Mouse (Mus musculus): ENCODE results near the gene Zfp655. TPM values are rescaled to one million over a fixed set of nuclear protein-coding genes. Genes with fewer than 3 reads are reported as not detected.

Gene Zfp655
- polyA plus RNA-seq, 1 experiment from 2014 or later: 45.9 TPM

- Histone ChIP-seq H3K27me3 (ENCODE audit: control insufficient read depth, insufficient read depth, low read length) (no peaks in the 10 kb centered on the region), H3K27ac (ENCODE audit: low read depth, low read length) (no peak overlapping the region), H3K4me2 (replicated peaks; ENCODE audit: low read depth, low read length) (no peak overlapping the region), H3K9me3 (ENCODE audit: control insufficient read depth, low read length) (no peaks in the 10 kb centered on the region), H3K4me1 (replicated peaks; ENCODE audit: control insufficient read depth, insufficient read depth, low read length) (no peaks in the 10 kb centered on the region), H3K36me3 (ENCODE audit: control insufficient read depth, insufficient read depth, low read length) (peaks cover 12% of the 10 kb centered on the region; the same call in 1 of the 2 replicates), H3K9ac (ENCODE audit: low read depth, low read length) (no peak overlapping the region), H3K4me3 (ENCODE audit: low read depth, low read length) (no peak overlapping the region)
- DNase-seq (ENCODE audit: low spot score) (no peak), ATAC-seq (ENCODE audit: low FRiP score) (no peak)
- WGBS: 97% methylated on average over 16 of the region's 16 CpGs
Measured at GRCm38 (mm10) chr5:145290697-145291096, 59.2 kb downstream of the Zfp655 start.

DNA sequence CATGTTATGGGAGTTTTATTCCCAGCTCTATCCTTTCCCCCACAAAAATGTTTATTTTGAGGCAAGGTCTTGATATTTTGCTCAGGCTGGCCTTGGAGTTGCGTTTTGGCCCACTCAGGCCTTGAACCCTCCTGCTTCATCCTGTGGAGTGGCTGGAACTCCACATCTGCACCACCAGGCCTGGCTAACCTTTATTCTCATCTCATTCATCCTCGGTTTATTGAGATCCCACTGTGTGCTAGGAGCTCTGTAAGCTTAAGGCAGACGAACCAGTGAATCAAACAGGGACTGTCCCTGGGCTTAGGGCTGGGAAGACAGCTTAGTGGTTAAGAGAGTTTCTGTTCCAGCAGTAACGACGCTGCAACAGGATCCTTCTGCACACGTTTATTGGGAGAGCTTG lies 60.9 kb downstream of the Zfp655 start:
- DNase-seq (ENCODE audit: low spot score) (no peak), ATAC-seq (ENCODE audit: low FRiP score) (no peak)
- Histone ChIP-seq H3K27me3 (ENCODE audit: control insufficient read depth, insufficient read depth, low read length) (no peaks in the 10 kb centered on the region), H3K9ac (ENCODE audit: low read depth, low read length) (no peak overlapping the region), H3K9me3 (ENCODE audit: control insufficient read depth, low read length) (no peaks in the 10 kb centered on the region), H3K4me1 (replicated peaks; ENCODE audit: control insufficient read depth, insufficient read depth, low read length) (no peaks in the 10 kb centered on the region), H3K36me3 (ENCODE audit: control insufficient read depth, insufficient read depth, low read length) (peaks cover 12% of the 10 kb centered on the region; the same call in 1 of the 2 replicates), H3K4me2 (replicated peaks; ENCODE audit: low read depth, low read length) (no peak overlapping the region), H3K27ac (ENCODE audit: low read depth, low read length) (no peak overlapping the region), H3K4me3 (ENCODE audit: low read depth, low read length) (no peak overlapping the region)
- WGBS: 95% methylated on average over 6 of the region's 6 CpGs

Other genes starting within 250 kb of the Zfp655 start
- not detected in 2 replicates for gene Gm4871, start 199.0 kb upstream of the Zfp655 start, polyA plus RNA-seq (2014; fragmentation: Nextera tagmentation; extraction: Ambion mirVana)
- 0.13 TPM in 1 of 2 replicates, not detected in the other for gene 1700018F24Rik, start 188.7 kb upstream of the Zfp655 start, polyA plus RNA-seq (2014; fragmentation: Nextera tagmentation; extraction: Ambion mirVana)
- 179 and 185 TPM in 2 replicates for gene Arpc1a, start 147.9 kb upstream of the Zfp655 start, polyA plus RNA-seq (2014; fragmentation: Nextera tagmentation; extraction: Ambion mirVana)
- not detected in 2 replicates for gene Kpna7, start 147.7 kb upstream of the Zfp655 start, polyA plus RNA-seq (2014; fragmentation: Nextera tagmentation; extraction: Ambion mirVana)
- 49.3 and 54.3 TPM in 2 replicates for gene Arpc1b, start 117.5 kb upstream of the Zfp655 start, polyA plus RNA-seq (2014; fragmentation: Nextera tagmentation; extraction: Ambion mirVana)
- gene Pdap1, start 91.5 kb upstream of the Zfp655 start, polyA plus RNA-seq (2014; fragmentation: Nextera tagmentation; extraction: Ambion mirVana): 127 and 138 TPM in 2 replicates
- gene Bud31, start 91.4 kb upstream of the Zfp655 start, polyA plus RNA-seq (2014; fragmentation: Nextera tagmentation; extraction: Ambion mirVana): 265 and 269 TPM in 2 replicates
- 12.3 and 15.9 TPM in 2 replicates for gene Ptcd1, start 64.6 kb upstream of the Zfp655 start, polyA plus RNA-seq (2014; fragmentation: Nextera tagmentation; extraction: Ambion mirVana)
- gene Cpsf4, start 64.5 kb upstream of the Zfp655 start, polyA plus RNA-seq (2014; fragmentation: Nextera tagmentation; extraction: Ambion mirVana): 27.3 and 31.9 TPM in 2 replicates
- 486 and 490 TPM in 2 replicates for gene Atp5j2, start 39.7 kb upstream of the Zfp655 start, polyA plus RNA-seq (2014; fragmentation: Nextera tagmentation; extraction: Ambion mirVana)
- 8.8 and 9.0 TPM in 2 replicates for gene Zkscan14, start 29.8 kb upstream of the Zfp655 start, polyA plus RNA-seq (2014; fragmentation: Nextera tagmentation; extraction: Ambion mirVana)
- gene Zkscan5, start 27.2 kb upstream of the Zfp655 start, polyA plus RNA-seq (2014; fragmentation: Nextera tagmentation; extraction: Ambion mirVana): 15.4 and 18.5 TPM in 2 replicates
- 0.53 and 1.3 TPM in 2 replicates for gene Zscan25, start 48.8 kb downstream of the Zfp655 start, polyA plus RNA-seq (2014; fragmentation: Nextera tagmentation; extraction: Ambion mirVana)
- not detected in 2 replicates for gene Cyp3a57, start 113.6 kb downstream of the Zfp655 start, polyA plus RNA-seq (2014; fragmentation: Nextera tagmentation; extraction: Ambion mirVana)
- gene Cyp3a16, start 238.0 kb downstream of the Zfp655 start, polyA plus RNA-seq (2014; fragmentation: Nextera tagmentation; extraction: Ambion mirVana): not detected in 2 replicates